Mouse (Mus musculus) lung, postnatal 0 days (tissue): ENCODE results near the gene Rprd1b. TPM values are rescaled to one million over a fixed set of nuclear protein-coding genes. Genes with fewer than 3 reads are reported as not detected.

Source experiments
- ATAC-seq: fragments of 200-750 bp; cut with Nextera tagmentation; 2 replicates; pipeline ENCODE4 v1.8.0; 2017; ENCODE audit warnings: moderate library complexity
- DNase-seq: peaks from one replicate; pipeline ENCODE4 v3.0.0-alpha.2; 2016; ENCODE audit warnings: low spot score
- H3K27ac ChIP-seq: fragments of 300-500 bp; sonication (generic); 2 replicates; pipeline ENCODE4 v1.5.1; 2014; ENCODE audit warnings: antibody characterized with exemption, mild to moderate bottlenecking, low read length, mixed read lengths
- H3K27me3 ChIP-seq: fragments of 300-500 bp; sonication (generic); replicated peaks from 2 replicates; pipeline ENCODE4 v1.6.1; 2014; ENCODE audit warnings: low read length, mixed read lengths; ENCODE audit not compliant: insufficient read depth
- H3K36me3 ChIP-seq: fragments of 300-500 bp; sonication (generic); 2 replicates; pipeline ENCODE4 v1.6.1; 2014; ENCODE audit warnings: low read length, mixed read lengths; ENCODE audit not compliant: insufficient read depth
- H3K4me1 ChIP-seq: fragments of 300-500 bp; sonication (generic); 2 replicates; pipeline ENCODE4 v1.6.1; 2014; ENCODE audit warnings: antibody characterized with exemption, low read depth, low read length, mixed read lengths; ENCODE audit not compliant: insufficient read depth
- H3K4me2 ChIP-seq: fragments of 300-500 bp; sonication (generic); replicated peaks from 2 replicates; pipeline ENCODE4 v1.6.1; 2014; ENCODE audit warnings: low read depth, mild to moderate bottlenecking, low read length, moderate library complexity, mixed read lengths
- H3K4me3 ChIP-seq: fragments of 300-500 bp; sonication (generic); 2 replicates; pipeline ENCODE4 v1.5.1; 2014; ENCODE audit warnings: low read depth, low read length
- H3K9ac ChIP-seq: fragments of 300-500 bp; sonication (generic); replicated peaks from 2 replicates; pipeline ENCODE4 v1.6.1; 2014; ENCODE audit warnings: low read depth, mild to moderate bottlenecking
- H3K9me3 ChIP-seq: fragments of 300-500 bp; sonication (generic); 2 replicates; pipeline ENCODE4 v1.6.1; 2016; ENCODE audit warnings: low read length, mixed read lengths
- CTCF ChIP-seq: IDR thresholded peaks from 2 replicates; pipeline ENCODE4 v1.5.1; 2016; ENCODE audit warnings: antibody characterized with exemption, mild to moderate bottlenecking
- EP300 ChIP-seq: IDR thresholded peaks from 2 replicates; pipeline ENCODE4 v1.6.1; 2016; ENCODE audit warnings: antibody characterized with exemption, mild to moderate bottlenecking, control low read depth
- WGBS: fragments of 180-500 bp; shearing (Covaris S2); extraction: QIAGEN DNeasy Blood & Tissue Kit; methylation state at CpG from one replicate; pipeline ENCODE4 v1.1.7; 2014; 5-methylcytosine and 5-hydroxymethylcytosine counted together
- polyA plus RNA-seq: library from polyadenylated mRNA; unstranded; fragments of >200 nt; fragmentation: Nextera tagmentation; extraction: Ambion mirVana; gene quantifications from 2 replicates; pipeline ENCODE4 v1.2.1, GENCODE M21; 2015

The Rprd1b gene
- polyA plus RNA-seq, 1 experiment from 2014 or later: 23.8 TPM

DNA sequence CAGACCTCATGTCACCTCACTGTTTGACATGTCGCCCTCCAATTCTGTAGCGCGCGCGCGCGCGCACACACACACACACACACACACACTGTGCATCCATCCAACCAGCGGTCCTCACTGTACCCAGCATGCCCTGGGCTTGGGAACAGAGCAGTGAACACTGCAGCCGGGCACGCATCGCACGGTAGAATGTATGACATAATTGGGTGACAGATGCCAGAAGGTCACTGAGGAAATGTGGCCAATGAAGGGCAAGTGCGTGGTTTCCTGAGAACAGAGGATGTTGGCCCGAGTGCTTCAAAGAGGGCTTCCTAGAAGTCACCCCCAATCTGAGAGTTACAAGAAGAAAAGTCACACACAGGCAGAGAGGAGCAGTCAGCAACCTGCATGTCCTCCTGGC, 146.7 kb downstream of the Rprd1b start:
- DNase-seq (no peak), ATAC-seq (peak; percentile 36)
- no peak for TF ChIP-seq EP300
- no peak for TF ChIP-seq CTCF
- H3K9ac ChIP-seq: no peak overlapping the region
- H3K36me3 ChIP-seq: no peaks in the 10 kb centered on the region
- H3K4me3 ChIP-seq: no peak overlapping the region
- H3K4me1 ChIP-seq: peaks cover 6% of the 10 kb centered on the region; the same call in 1 of the 2 replicates
- H3K4me2 ChIP-seq: no peak overlapping the region
- no peaks in the 10 kb centered on the region for H3K9me3 ChIP-seq
- no peaks in the 10 kb centered on the region for H3K27me3 ChIP-seq
- peak overlapping the region; percentile 33 for H3K27ac ChIP-seq
- 76% methylated on average over 15 of the region's 15 CpGs for WGBS

DNA sequence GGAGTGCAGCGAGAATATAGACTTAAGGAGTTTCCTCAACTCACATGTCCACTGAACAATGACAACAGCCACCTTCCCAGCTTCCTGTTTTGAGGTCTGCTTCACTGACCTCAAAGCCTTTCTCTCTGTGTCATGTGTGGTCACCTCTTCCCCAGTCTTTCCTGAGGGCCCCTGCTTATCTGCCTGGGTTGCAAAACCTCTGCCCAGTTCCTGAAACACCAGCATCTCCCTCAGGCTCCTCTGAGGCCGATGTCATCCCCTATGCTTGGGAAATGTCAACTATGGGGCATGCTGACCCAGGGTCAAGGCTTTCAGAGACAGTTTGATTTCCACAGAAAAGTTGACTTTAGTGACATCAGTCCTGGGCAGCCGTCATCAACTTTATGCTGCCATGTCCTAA, 147.1 kb downstream of the Rprd1b start:
- DNase-seq (peak; percentile 65), ATAC-seq (peak; percentile 28)
- Histone ChIP-seq H3K27me3 (no peaks in the 10 kb centered on the region), H3K4me1 (peaks cover 6% of the 10 kb centered on the region; the same call in 1 of the 2 replicates), H3K4me3 (no peak overlapping the region), H3K4me2 (no peak overlapping the region), H3K9ac (no peak overlapping the region), H3K27ac (peak overlapping the region; percentile 33), H3K36me3 (no peaks in the 10 kb centered on the region), H3K9me3 (no peaks in the 10 kb centered on the region)
- WGBS: 28% methylated on average over 3 of the region's 3 CpGs
- TF ChIP-seq EP300 (0 out of 2 replicates have a peak, but pooled peaks have one; percentile 18), CTCF (no peak)

DNA sequence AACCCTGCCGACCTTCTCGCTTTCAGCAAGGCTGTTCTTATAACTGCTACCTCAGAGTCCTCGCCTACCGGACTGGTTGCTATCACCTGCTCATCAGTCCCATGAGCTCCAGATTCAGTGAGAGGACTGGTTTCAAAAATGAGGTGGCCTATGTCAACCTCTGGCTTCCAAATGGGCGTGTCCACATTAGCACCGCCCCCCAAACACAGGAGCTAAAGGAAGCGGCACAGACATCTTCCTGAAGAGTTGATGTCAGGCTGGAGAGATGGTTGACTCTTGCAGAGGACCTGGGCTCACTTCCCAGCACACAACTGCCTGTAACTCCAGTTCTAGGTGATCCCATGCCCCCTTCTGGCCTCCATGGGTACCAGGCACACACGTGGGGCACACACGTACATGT, 148.5 kb downstream of the Rprd1b start:
- TF ChIP-seq EP300 (no peak), CTCF (no peak)
- DNase-seq: no peak
- H3K9me3 ChIP-seq: no peaks in the 10 kb centered on the region
- H3K4me3 ChIP-seq: no peak overlapping the region
- no peak overlapping the region for H3K9ac ChIP-seq
- no peak overlapping the region for H3K27ac ChIP-seq
- ATAC-seq: no peak
- no peaks in the 10 kb centered on the region for H3K27me3 ChIP-seq
- WGBS: 91% methylated on average over 9 of the region's 9 CpGs
- no peaks in the 10 kb centered on the region for H3K36me3 ChIP-seq
- H3K4me2 ChIP-seq: no peak overlapping the region
- H3K4me1 ChIP-seq: peaks cover 6% of the 10 kb centered on the region; the same call in 1 of the 2 replicates

DNA sequence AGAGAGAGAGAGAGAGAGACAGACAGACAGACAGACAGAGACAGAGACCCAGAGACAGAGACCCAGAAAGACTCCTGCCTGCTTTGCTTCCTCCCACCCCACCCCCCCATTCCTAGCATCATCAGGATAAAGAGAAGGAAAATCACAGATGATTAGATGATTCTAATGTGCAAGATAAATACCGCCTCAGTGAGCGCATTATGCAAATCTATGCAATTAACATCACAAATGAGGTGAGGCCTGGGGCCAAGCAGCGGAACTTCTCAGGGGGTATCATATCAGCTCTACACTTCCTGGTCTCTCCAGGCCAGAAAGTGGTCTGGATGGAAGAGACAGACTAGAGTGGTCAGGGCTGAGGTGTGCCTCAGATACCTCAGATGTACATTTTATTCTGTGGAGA, 149.3 kb downstream of the Rprd1b start:
- Histone ChIP-seq H3K9ac (no peak overlapping the region), H3K4me2 (no peak overlapping the region), H3K4me1 (peaks cover 6% of the 10 kb centered on the region; the same call in 1 of the 2 replicates), H3K36me3 (no peaks in the 10 kb centered on the region), H3K9me3 (no peaks in the 10 kb centered on the region), H3K4me3 (no peak overlapping the region), H3K27ac (no peak overlapping the region), H3K27me3 (no peaks in the 10 kb centered on the region)
- no peak for TF ChIP-seq CTCF
- TF ChIP-seq EP300: no peak
- ATAC-seq: no peak
- 92% methylated on average over 3 of the region's 3 CpGs for WGBS
- DNase-seq: no peak

DNA sequence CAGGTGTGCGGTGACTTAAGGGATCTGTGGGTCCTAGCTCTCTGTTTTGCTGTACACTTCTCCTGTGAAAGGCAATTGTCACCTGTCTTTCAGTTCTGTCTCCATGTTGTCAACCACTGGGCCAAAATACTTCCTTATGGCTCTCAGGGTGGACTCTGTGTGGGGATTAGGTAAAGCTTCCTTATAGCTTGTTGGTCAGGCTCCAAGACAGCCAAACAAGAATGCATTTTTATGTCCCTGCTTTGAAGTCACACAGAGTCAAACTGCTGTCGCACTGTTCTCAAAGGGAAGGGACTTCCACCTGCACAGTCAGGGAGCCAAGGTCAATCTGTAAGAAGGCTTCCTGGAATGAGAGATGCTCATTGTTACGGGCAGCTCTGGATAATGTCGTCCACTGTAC, 149.8 kb downstream of the Rprd1b start:
- WGBS: 83% methylated on average over 4 of the region's 4 CpGs
- no peaks in the 10 kb centered on the region for H3K27me3 ChIP-seq
- H3K4me3 ChIP-seq: no peak overlapping the region
- H3K9ac ChIP-seq: no peak overlapping the region
- DNase-seq (no peak), ATAC-seq (no peak)
- H3K27ac ChIP-seq: no peak overlapping the region
- peaks cover 6% of the 10 kb centered on the region; the same call in 1 of the 2 replicates for H3K4me1 ChIP-seq
- TF ChIP-seq EP300: no peak
- TF ChIP-seq CTCF: no peak
- H3K4me2 ChIP-seq: no peak overlapping the region
- H3K36me3 ChIP-seq: no peaks in the 10 kb centered on the region
- no peaks in the 10 kb centered on the region for H3K9me3 ChIP-seq

DNA sequence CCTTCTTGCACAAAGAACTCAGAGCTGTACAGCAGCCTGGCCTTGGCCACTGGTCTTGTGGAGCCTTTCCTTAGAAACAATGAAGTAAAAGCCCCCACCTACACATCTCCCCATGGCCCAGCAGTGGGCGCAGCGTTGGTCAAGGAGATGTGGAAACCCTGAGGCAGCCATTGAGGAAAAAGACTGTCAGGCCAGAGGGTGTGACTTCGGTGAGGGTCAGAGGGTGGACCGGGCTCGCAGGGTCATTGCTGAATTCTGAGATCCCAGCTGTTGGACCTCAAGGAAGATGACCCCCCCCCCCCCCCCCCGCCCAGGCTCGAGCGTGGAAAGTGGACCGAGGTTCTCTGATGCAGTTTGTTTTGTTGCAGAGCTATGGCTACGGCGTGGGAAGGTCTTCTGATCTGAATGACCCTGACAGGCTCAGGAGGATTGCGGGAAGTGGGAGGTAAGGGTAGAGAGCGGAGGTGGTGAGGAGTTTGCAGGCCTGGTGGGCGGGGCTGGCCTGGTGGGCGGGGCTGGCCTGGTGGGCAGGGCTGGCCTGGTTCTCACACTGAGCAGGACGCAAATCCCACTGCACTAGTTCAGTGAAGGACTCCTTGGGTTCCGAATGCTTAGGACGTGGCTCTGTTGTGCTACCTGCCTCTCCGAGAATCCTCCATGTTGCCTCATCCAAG, 150.5 kb downstream of the Rprd1b start:
- peak overlapping the region; percentile 41 for H3K4me2 ChIP-seq
- H3K36me3 ChIP-seq: no peaks in the 10 kb centered on the region
- 10% methylated on average over 18 of the region's 19 CpGs for WGBS
- H3K9me3 ChIP-seq: no peaks in the 10 kb centered on the region
- DNase-seq: peak; percentile 86
- no peaks in the 10 kb centered on the region for H3K27me3 ChIP-seq
- H3K9ac ChIP-seq: no peak overlapping the region; the same call in 1 of the 2 replicates
- H3K4me1 ChIP-seq: peaks cover 6% of the 10 kb centered on the region; the same call in 1 of the 2 replicates
- peak overlapping the region; percentile 10; the same call in 1 of the 2 replicates for H3K4me3 ChIP-seq
- peak; percentile 46 for TF ChIP-seq CTCF
- TF ChIP-seq EP300: no peak
- ATAC-seq: peak; percentile 86
- H3K27ac ChIP-seq: peak overlapping the region; percentile 58
